Mouse (Mus musculus) heart, embryonic 12.5 days (tissue): Measurements from ENCODE around the gene Ppm1l. TPM values are rescaled to one million over a fixed set of nuclear protein-coding genes. Genes with fewer than 3 reads are reported as not detected.
"Not testable (repeated sequence)": the region's sequence is repeated elsewhere in the genome, so short reads cannot be mapped to it uniquely, and the experiment has no call there.

Experiments
- ATAC-seq: fragments of 200-750 bp; cut with Nextera tagmentation; 2 replicates; pipeline ENCODE4 v1.8.0; 2017; ENCODE audit warnings: moderate TSS enrichment, moderate library complexity; ENCODE audit not compliant: insufficient number of reproducible peaks, low FRiP score
- H3K27ac ChIP-seq: fragments of 300-500 bp; sonication (generic); 2 replicates; pipeline ENCODE4 v1.5.1; 2016; ENCODE audit warnings: mild to moderate bottlenecking, moderate library complexity; ENCODE audit not compliant: poor library complexity, severe bottlenecking
- H3K27me3 ChIP-seq: fragments of 300-500 bp; sonication (generic); replicated peaks from 2 replicates; pipeline ENCODE4 v1.6.1; 2016; ENCODE audit warnings: mild to moderate bottlenecking, moderate library complexity
- H3K36me3 ChIP-seq: fragments of 300-500 bp; sonication (generic); 2 replicates; pipeline ENCODE4 v1.6.1; 2016; ENCODE audit warnings: mild to moderate bottlenecking, moderate library complexity
- H3K4me1 ChIP-seq: fragments of 300-500 bp; sonication (generic); replicated peaks from 2 replicates; pipeline ENCODE4 v1.6.1; 2016; ENCODE audit warnings: mild to moderate bottlenecking
- H3K4me2 ChIP-seq: fragments of 300-500 bp; sonication (generic); 2 replicates; pipeline ENCODE4 v1.6.1; 2016; ENCODE audit warnings: mild to moderate bottlenecking, moderate library complexity
- H3K4me3 ChIP-seq: fragments of 300-500 bp; sonication (generic); 2 replicates; pipeline ENCODE4 v1.5.1; 2016; ENCODE audit warnings: mild to moderate bottlenecking
- H3K9ac ChIP-seq: fragments of 300-500 bp; sonication (generic); 2 replicates; pipeline ENCODE4 v1.6.1; 2016; ENCODE audit warnings: mild to moderate bottlenecking, moderate library complexity
- H3K9me3 ChIP-seq: fragments of 300-500 bp; sonication (generic); replicated peaks from 2 replicates; pipeline ENCODE4 v1.6.1; 2016; ENCODE audit warnings: mild to moderate bottlenecking, moderate library complexity
- WGBS: fragments of 180-500 bp; shearing (Covaris S2); methylation state at CpG from one replicate; pipeline ENCODE4 v1.1.7; 2016; 5-methylcytosine and 5-hydroxymethylcytosine counted together
- polyA plus RNA-seq: library from polyadenylated mRNA; unstranded; fragments of >200 nt; fragmentation: Nextera tagmentation; extraction: Ambion mirVana; gene quantifications from 2 replicates; pipeline ENCODE4 v1.2.1, GENCODE M21; 2016

The Ppm1l gene
- polyA plus RNA-seq, 1 experiment from 2014 or later, result 11.8 TPM

DNA sequence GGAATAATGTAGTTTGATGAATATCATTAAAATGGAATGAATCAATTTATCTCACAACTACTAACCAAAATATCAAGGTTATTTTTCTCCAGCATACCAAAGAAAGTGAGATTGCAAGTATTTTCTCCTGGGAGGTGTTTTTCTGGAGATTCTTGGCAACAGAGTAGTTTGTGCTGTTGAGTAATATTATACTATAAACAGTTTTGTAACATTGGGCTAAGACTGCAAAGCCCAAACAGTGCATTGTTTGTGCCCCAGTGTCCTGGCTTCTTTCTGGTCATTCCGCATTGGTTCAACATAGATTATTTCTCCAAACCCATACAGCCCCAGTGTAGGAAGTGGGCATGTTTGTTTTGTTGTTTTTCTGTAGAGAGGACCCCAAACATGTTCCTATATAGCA, 227.1 kb downstream of the Ppm1l start:
- Histone ChIP-seq H3K27me3 (no peaks in the 10 kb centered on the region), H3K4me1 (peaks cover 11% of the 10 kb centered on the region), H3K4me3 (no peak overlapping the region), H3K4me2 (no peak overlapping the region), H3K27ac (no peak overlapping the region), H3K9me3 (no peaks in the 10 kb centered on the region), H3K9ac (no peak overlapping the region), H3K36me3 (no peaks in the 10 kb centered on the region)
- ATAC-seq, result no peak
- whole genome bisulfite sequencing, result 94% methylated on average over 1 of the region's 1 CpGs

DNA sequence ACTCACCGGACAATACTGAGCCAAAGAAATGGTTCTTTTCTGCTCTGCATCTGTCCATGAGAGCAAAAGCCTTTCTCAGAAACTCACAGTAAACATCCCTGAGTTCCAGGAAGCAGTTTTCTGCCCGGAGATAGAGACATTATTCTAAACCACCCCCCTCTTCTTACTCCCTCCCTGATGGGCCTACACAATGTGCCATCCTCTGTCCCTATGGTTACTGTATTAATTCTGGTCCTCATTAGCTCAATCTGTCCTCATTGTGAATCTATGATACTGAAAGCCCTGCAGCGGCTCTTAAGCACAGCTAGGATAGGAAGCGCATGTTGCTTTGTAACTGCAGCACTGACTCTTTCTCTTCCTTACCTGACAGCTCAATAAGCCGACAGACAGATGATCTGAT, 228.4 kb downstream of the Ppm1l start:
- H3K9me3 ChIP-seq, result no peaks in the 10 kb centered on the region
- H3K27ac ChIP-seq, result no peak overlapping the region
- no peaks in the 10 kb centered on the region for H3K36me3 ChIP-seq
- 79% methylated on average over 5 of the region's 5 CpGs for WGBS
- H3K4me1 ChIP-seq, result peaks cover 9% of the 10 kb centered on the region; the same call in 1 of the 2 replicates
- no peak overlapping the region for H3K9ac ChIP-seq
- H3K4me2 ChIP-seq, result no peak overlapping the region
- H3K4me3 ChIP-seq, result no peak overlapping the region
- H3K27me3 ChIP-seq, result no peaks in the 10 kb centered on the region
- ATAC-seq, result no peak

DNA sequence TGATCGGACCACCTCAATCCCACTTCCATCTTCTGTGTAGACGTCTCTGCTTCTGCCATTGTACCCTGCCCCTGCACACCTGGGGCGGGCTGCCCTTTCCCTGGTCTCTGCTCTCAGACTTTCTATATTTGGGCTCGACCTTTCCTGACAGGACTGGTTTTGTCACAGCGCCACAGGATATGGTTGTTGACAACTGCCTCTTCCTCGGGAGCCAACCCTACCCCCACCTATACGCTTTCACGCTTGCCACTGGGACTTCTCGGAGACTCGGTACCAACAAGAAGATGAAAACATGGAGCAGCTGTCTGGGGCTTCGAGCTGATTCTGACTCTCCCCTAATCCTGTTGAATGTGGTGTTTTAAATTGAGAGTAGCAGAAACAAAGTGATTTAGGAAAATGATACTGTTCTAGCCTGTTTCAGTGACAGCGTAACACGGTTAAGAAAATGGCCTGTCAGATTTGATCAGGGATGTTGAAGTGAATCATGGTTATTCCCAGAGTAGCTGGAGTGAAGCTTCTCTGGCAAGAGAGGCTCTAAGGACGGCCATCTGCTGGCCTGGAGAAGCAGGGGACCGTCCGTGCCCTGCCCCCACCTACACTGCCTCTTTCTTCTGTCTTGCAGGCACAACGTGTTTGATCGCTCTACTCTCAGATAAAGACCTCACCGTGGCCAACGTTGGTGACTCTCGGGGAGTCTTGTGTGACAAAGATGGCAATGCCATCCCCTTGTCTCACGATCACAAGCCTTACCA, 232.2 kb downstream of the Ppm1l start:
- Histone ChIP-seq H3K4me1 (peaks cover 9% of the 10 kb centered on the region; the same call in 1 of the 2 replicates), H3K9me3 (no peaks in the 10 kb centered on the region), H3K9ac (no peak overlapping the region), H3K36me3 (peaks cover 4% of the 10 kb centered on the region; the same call in 1 of the 2 replicates), H3K27me3 (no peaks in the 10 kb centered on the region), H3K4me2 (peak overlapping the region; percentile 36), H3K27ac (no peak overlapping the region), H3K4me3 (no peak overlapping the region)
- ATAC-seq, result no peak
- 46% methylated on average over 22 of the region's 22 CpGs for WGBS

DNA sequence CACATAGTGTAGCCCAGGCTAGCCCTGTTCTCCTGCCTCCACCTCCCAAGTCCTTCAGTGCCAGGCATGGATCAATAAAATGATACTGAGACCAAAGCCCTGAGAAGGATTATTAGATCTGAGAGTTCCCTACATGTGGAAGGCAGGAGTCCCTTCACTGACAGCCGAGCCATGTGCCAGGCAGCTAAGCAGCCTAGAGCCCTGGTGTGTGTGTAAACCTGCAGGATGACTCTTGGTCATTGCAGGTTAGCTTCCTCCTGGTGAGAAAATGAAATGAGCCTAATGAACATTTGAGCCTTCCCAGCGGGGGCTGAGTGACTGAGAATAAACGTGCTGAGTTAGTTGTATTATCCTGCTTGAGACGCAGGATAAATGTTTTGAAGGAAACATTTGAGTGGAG, 232.9 kb downstream of the Ppm1l start:
- WGBS, result 83% methylated on average over 4 of the region's 4 CpGs
- no peak overlapping the region for H3K27ac ChIP-seq
- H3K27me3 ChIP-seq, result no peaks in the 10 kb centered on the region
- H3K4me1 ChIP-seq, result peaks cover 9% of the 10 kb centered on the region; the same call in 1 of the 2 replicates
- H3K9me3 ChIP-seq, result no peaks in the 10 kb centered on the region
- H3K9ac ChIP-seq, result no peak overlapping the region
- no peak overlapping the region for H3K4me3 ChIP-seq
- ATAC-seq, result no peak
- H3K4me2 ChIP-seq, result no peak overlapping the region
- peaks cover 5% of the 10 kb centered on the region; the same call in 1 of the 2 replicates for H3K36me3 ChIP-seq

DNA sequence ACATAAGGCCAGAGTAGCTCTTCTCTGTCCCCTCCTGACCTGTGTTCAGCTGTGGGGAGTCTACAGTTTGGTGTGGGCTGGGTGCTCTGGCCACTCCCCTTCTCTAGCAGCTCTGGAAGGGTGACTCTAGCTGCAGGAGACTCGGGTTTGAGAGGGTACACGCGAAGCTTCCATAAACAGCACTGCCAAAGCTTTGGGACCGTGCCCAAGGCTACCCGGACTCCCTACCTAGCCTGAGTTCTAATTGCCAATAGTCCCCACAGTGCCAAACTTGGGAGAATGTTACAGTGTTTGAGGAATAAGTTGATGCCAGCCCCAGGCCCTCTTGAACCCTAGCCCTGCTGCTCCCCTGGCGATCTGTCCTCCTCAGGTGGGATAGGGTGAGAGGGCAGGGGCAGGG, 238.8 kb downstream of the Ppm1l start:
- no peak for ATAC-seq
- no peak overlapping the region for H3K27ac ChIP-seq
- no peaks in the 10 kb centered on the region for H3K27me3 ChIP-seq

DNA sequence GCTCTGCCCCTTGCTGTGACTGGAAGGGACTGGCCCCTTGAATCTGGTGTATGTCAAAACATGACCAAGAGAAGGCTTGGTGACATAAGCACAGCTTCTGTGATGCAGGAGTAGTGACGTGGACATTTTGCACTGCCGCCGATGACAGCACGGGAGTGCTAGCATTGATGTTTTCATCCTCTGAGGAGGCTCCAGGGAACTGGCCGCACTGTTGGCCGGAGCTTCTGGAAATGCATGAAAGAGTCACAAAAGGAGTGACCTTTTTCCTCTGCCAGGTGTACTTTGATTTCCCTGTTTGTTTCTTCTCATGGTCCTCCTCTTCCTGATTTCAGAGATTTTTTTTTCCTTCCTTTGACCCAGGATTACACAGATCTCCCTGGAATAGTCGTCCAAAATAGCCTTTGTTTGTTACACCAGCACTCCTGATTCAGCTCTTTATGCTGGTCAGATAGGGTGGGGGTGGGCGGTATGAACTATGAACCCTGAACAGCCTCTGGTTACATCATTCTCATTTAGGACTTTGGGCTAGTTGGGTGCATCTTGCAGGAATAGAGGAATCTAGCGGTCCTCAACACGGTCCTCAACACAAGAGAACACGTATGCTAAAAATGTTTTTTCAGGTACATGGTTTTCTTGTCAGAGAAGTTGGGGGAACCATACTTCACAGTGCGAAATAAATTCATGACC, 239.6 kb downstream of the Ppm1l start:
- 72% methylated on average over 12 of the region's 12 CpGs for WGBS
- Histone ChIP-seq H3K36me3 (peaks cover 5% of the 10 kb centered on the region; the same call in 1 of the 2 replicates), H3K4me3 (no peak overlapping the region), H3K9ac (no peak overlapping the region), H3K4me1 (peaks cover 28% of the 10 kb centered on the region), H3K27me3 (no peaks in the 10 kb centered on the region), H3K4me2 (no peak overlapping the region), H3K9me3 (no peaks in the 10 kb centered on the region), H3K27ac (no peak overlapping the region)
- ATAC-seq, result no peak

More for the DNA sequence above, 238.8 kb downstream of the Ppm1l start:
- Histone ChIP-seq H3K4me1 (peaks cover 28% of the 10 kb centered on the region), H3K9me3 (no peaks in the 10 kb centered on the region), H3K36me3 (peaks cover 5% of the 10 kb centered on the region; the same call in 1 of the 2 replicates), H3K4me3 (no peak overlapping the region), H3K9ac (no peak overlapping the region), H3K4me2 (no peak overlapping the region)
- 75% methylated on average over 6 of the region's 6 CpGs for WGBS

DNA sequence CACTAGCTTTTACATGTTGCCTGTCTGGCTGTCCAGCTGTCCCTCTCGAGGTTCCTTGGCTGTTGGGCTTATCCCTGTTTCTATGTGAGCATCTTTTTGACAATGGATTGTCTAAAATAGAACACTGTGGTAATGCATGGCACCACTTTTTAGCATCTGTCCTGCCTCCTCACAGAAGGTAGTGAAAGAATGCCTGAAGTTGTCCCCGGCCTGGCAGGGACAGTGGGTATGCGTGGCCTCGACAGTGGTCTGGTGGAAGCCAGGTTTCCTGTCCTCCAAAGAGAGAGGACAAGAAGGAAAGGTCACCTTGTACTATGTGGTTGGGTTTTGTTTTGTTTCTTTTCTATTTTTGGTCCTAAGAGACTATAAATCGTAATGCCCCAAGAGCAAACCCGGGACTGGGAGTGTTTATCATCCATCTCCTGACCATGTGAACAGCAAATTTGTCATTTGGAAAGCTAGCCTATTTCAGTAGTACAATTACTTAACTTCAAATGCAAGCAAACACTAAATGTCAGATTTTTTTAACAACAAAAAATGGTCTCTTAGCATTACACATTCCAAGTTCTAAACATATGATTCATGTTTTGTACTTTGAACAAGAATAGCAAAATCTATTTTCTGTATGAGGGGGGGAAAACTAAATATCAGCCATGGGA, 242.8 kb downstream of the Ppm1l start:
- Histone ChIP-seq H3K27me3 (no peaks in the 10 kb centered on the region), H3K36me3 (no peaks in the 10 kb centered on the region), H3K4me1 (peaks cover 32% of the 10 kb centered on the region), H3K27ac (no peak overlapping the region), H3K9ac (no peak overlapping the region), H3K4me2 (no peak overlapping the region), H3K4me3 (no peak overlapping the region), H3K9me3 (no peaks in the 10 kb centered on the region)
- 68% methylated on average over 6 of the region's 6 CpGs for WGBS
- no peak for ATAC-seq

DNA sequence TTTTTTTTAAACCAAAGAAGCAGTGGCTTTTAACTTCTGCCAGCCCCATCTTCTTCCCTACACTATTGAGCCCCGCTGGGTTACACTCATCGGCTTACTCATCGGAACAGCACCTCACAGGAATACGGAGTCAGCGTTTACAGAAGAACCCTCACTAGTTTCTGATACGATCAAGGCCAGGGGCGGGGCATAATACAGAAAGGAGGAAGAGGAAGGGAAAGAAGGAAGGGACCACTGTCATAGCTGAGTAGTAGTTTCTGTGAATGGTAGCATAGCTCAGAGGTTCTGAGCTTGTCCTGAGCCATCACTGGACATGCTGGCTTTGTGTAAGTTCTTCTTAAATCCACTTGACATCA, 243.3 kb downstream of the Ppm1l start:
- WGBS, result 82% methylated on average over 7 of the region's 7 CpGs
- H3K9ac ChIP-seq, result no peak overlapping the region
- H3K9me3 ChIP-seq, result no peaks in the 10 kb centered on the region
- H3K4me1 ChIP-seq, result peaks cover 32% of the 10 kb centered on the region
- H3K36me3 ChIP-seq, result no peaks in the 10 kb centered on the region
- H3K4me3 ChIP-seq, result no peak overlapping the region
- H3K27ac ChIP-seq, result no peak overlapping the region
- H3K4me2 ChIP-seq, result no peak overlapping the region
- no peaks in the 10 kb centered on the region for H3K27me3 ChIP-seq
- ATAC-seq, result no peak

DNA sequence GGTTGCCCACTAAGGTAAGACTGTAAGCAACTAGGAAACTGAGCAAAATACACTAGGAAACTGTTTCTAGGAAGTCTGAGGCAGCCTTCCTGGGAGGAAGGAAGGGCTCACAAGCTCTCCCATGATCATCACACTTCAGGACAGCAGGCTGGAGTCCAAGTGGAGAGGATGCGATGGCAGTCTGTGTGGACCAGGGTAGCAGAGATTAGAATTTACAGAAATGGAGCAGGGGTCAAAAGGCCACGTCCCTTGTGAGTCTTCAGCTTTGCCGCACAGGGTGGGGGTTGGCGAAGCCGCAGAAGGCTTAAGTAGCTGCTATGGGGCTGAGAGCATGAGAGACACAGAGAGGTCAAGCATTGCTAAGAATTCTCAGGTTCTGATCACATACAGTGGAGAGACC, 245.0 kb downstream of the Ppm1l start:
- H3K27ac ChIP-seq, result no peak overlapping the region
- ATAC-seq, result no peak

DNA sequence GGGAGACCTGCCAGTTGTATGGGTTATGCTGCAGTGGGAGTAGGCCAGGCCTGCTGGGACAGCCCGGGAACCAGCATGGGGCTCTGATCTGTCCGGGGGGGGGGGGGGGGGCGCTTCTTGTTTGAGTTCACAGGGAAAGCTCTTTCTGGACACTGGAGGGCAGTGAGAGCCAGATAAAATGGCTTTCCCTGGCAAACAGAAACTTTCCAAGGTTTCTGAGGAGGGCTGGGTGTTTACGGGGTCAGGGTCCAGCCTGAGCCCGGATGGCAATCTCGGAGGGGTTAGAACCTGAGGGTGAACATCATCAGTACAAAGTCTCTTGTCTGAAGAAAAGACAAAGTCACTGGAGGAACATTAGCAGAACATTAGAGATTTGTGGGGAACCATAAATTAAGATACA, 246.7 kb downstream of the Ppm1l start:
- H3K4me2 ChIP-seq, result no peak overlapping the region
- peaks cover 17% of the 10 kb centered on the region for H3K4me1 ChIP-seq
- no peaks in the 10 kb centered on the region for H3K27me3 ChIP-seq
- H3K4me3 ChIP-seq, result no peak overlapping the region
- ATAC-seq, result no peak
- no peak overlapping the region for H3K27ac ChIP-seq
- H3K9me3 ChIP-seq, result no peaks in the 10 kb centered on the region
- no peak overlapping the region for H3K9ac ChIP-seq
- 81% methylated on average over 5 of the region's 6 CpGs for WGBS
- H3K36me3 ChIP-seq, result no peaks in the 10 kb centered on the region

More for the DNA sequence above, 245.0 kb downstream of the Ppm1l start:
- Histone ChIP-seq H3K9me3 (no peaks in the 10 kb centered on the region), H3K4me3 (no peak overlapping the region), H3K9ac (no peak overlapping the region), H3K27me3 (no peaks in the 10 kb centered on the region), H3K36me3 (no peaks in the 10 kb centered on the region), H3K4me2 (no peak overlapping the region), H3K4me1 (peaks cover 22% of the 10 kb centered on the region)
- WGBS, result 36% methylated on average over 5 of the region's 5 CpGs

DNA sequence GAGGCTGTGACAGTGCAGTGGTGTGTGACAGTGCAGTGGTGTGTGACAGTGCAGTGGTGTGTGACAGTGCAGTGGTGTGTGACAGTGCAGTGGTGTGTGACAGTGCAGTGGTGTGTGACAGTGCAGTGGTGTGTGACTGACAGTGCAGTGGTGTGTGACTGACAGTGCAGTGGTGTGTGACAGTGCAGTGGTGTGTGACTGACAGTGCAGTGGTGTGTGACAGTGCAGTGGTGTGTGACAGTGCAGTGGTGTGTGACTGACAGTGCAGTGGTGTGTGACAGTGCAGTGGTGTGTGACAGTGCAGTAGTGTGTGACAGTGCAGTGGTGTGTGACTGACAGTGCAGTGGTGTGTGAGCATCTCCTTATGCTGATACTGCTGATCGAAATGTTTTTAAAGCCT, 248.9 kb downstream of the Ppm1l start:
- 89% methylated on average over 1 of the region's 1 CpGs for WGBS
- H3K27ac ChIP-seq, result not testable (repeated sequence)

More for the DNA sequence above, 248.9 kb downstream of the Ppm1l start:
- H3K36me3 ChIP-seq, H3K4me2 ChIP-seq, H3K9ac ChIP-seq, H3K4me3 ChIP-seq, ATAC-seq, H3K27me3 ChIP-seq, H3K4me1 ChIP-seq, H3K9me3 ChIP-seq: not testable (repeated sequence)
